11 mouse cellular contexts compared by ENCODE assay signal in the genomic region with DNA sequence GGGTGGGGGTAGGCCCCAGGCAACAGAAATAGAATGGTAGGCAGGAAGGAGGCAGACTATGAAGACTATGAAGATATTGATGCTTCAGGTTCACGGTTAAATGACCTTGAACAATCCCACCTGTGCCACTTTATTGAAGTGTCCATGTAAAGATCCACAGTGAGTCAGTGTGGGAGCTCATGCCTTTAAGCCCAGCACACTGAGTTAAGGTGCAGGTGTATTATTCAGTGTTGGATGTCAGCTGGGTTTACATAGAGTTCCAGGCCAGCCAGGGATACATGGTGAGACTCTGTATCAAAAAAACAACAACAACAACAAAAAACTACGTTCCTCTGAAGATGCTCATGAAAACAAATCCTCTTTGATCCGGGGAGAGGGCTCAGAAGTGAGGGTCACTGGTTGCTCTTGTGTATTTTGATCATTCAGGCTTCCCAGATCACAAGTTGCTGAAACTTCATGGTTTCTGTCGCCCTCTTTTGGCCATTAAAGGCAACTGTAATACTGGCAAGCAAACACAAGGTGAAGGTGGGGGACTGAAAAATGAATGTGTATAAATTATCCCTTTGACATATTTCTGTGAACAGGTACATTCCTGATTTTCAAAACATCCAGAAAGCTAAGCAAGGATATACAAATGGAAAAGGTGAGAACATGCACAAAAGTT. TPM values are rescaled to one million over a fixed set of nuclear protein-coding genes. Genes with fewer than 3 reads are reported as not detected.
DNase-seq lines count a peak whose midpoint lies in the region; ATAC-seq and TF ChIP-seq lines count a peak whose summit lies in the region.
"Had no signal": no experiment of that assay in that cellular context is flagged by ENCODE, and none has a peak within 500 bp of the region (broad histone marks: within the 10 kb centered on the region; RNA-seq: fewer than 3 reads in every experiment).

No protein-coding gene starts in this region.

- 24% methylated on average over 4 of the region's 4 CpGs for WGBS in forebrain, postnatal 0 days
- 16% methylated on average over 4 of the region's 4 CpGs for WGBS in large intestine, adult 2 months

- H3K4me3 ChIP-seq in gastrocnemius, adult 2 months = no peak overlapping the region
- H3K4me3 ChIP-seq in forebrain, postnatal 0 days (ENCODE audit: low read depth, low read length) = no peak overlapping the region
- H3K4me3 ChIP-seq: stomach, embryonic 15.5 days had no signal

- peak; percentile 81 for TF ChIP-seq CTCF in gastrocnemius, adult 2 months (IDR thresholded peaks at IDR 0.05)
- peak; percentile 69; the same call in 1 of the 2 replicates for TF ChIP-seq CTCF in brain, embryonic 14.5 days (IDR thresholded peaks at IDR 0.05; ENCODE audit: borderline replicate concordance, extremely low read depth, insufficient read depth, insufficient read length)
- TF ChIP-seq CTCF in forebrain, postnatal 0 days (IDR thresholded peaks at IDR 0.05; ENCODE audit: low read depth) = peak; percentile 86

- no peak for DNase-seq in gastrocnemius, adult 2 months
- no peak for DNase-seq in gastrocnemius, postnatal 4 days (ENCODE audit: low spot score in 2 of 2)
- peak; percentile 34 to 46 for DNase-seq in B cell, adult 2 months
- DNase-seq in brain, embryonic 14.5 days (ENCODE audit: low read depth) = peak; percentile 83
- DNase-seq in forebrain, postnatal 0 days = peak; percentile 71
- peak; percentile 11 for DNase-seq in large intestine, adult 2 months (ENCODE audit: low read depth, low spot score)
- no peak for DNase-seq in urinary bladder, postnatal 4 days (ENCODE audit: low spot score in 2 of 2)

- no peak overlapping the region for H3K9ac ChIP-seq in forebrain, postnatal 0 days
- H3K9ac ChIP-seq: stomach, embryonic 15.5 days had no signal

- H3K4me2 ChIP-seq in forebrain, postnatal 0 days (ENCODE audit: low read depth) = no peak overlapping the region
- H3K4me2 ChIP-seq: stomach, embryonic 15.5 days had no signal

- no peaks in the 10 kb centered on the region for H3K36me3 ChIP-seq in forebrain, postnatal 0 days (ENCODE audit: insufficient read depth)
- H3K36me3 ChIP-seq: stomach, embryonic 15.5 days had no signal

- H3K27me3 ChIP-seq in forebrain, postnatal 0 days (ENCODE audit: insufficient read depth, low read length) = no peaks in the 10 kb centered on the region
- H3K27me3 ChIP-seq: stomach, embryonic 15.5 days had no signal

- H3K9me3 ChIP-seq in forebrain, postnatal 0 days (ENCODE audit: low read length) = no peaks in the 10 kb centered on the region
- H3K9me3 ChIP-seq: stomach, embryonic 15.5 days had no signal

- no peak for TF ChIP-seq POLR2A in brain, embryonic 14.5 days (IDR thresholded peaks at IDR 0.05; ENCODE audit: borderline replicate concordance, extremely low read depth, insufficient read depth, insufficient read length, poor library complexity, severe bottlenecking)

- no peaks in the 10 kb centered on the region for H3K4me1 ChIP-seq in forebrain, postnatal 0 days (ENCODE audit: insufficient read depth)
- H3K4me1 ChIP-seq: stomach, embryonic 15.5 days had no signal

- H3K27ac ChIP-seq in gastrocnemius, adult 2 months = no peak overlapping the region
- no peak overlapping the region for H3K27ac ChIP-seq in forebrain, postnatal 0 days (ENCODE audit: low read depth, low read length)
- H3K27ac ChIP-seq: stomach, embryonic 15.5 days had no signal

- intact Hi-C loops in gastrocnemius, adult 2 months (cut with DNase I) = loop anchor here (5.0 kb wide), 2 partner anchors 61 to 111 kb away; no protein-coding TSS in a partner anchor

- peak; percentile 65 for ATAC-seq in forebrain, postnatal 0 days
- peak; percentile 61; the same call in 1 of the 2 replicates for ATAC-seq in monocyte, adult 5-6 weeks (replicated peaks; ENCODE audit: insufficient number of reproducible peaks, low FRiP score, low TSS enrichment, poor library complexity, severe bottlenecking)

RNA-seq across cellular contexts. Expression of a gene that starts 43.9 kb away (rescaled TPM):
- total RNA-seq in gastrocnemius, adult 2 months (2021) = not detected
- not detected for total RNA-seq in gastrocnemius, postnatal 4 days (2021)
- not detected in 2 replicates for polyA plus RNA-seq in brain, embryonic 14.5 days (2012; rRNA removed)
- total RNA-seq in forebrain, postnatal 0 days (2014; rRNA removed) = not detected in 2 replicates
- polyA plus RNA-seq in forebrain, postnatal 0 days (2015; fragmentation: Nextera tagmentation; extraction: Ambion mirVana) = not detected in 2 replicates
- polyA plus RNA-seq in large intestine, adult 2 months (2012; rRNA removed) = not detected in 2 replicates
- total RNA-seq in monocyte, adult 5-6 weeks (2017) = not detected in 3 replicates
- total RNA-seq: adrenal gland, adult 18-20 months; left cerebral cortex, postnatal 10 days had no signal
- polyA plus RNA-seq: stomach, embryonic 15.5 days had no signal

RNA-seq across cellular contexts. Expression of a gene that starts 50.0 kb away (rescaled TPM):
- not detected for total RNA-seq in gastrocnemius, adult 2 months (2021)
- not detected for total RNA-seq in gastrocnemius, postnatal 4 days (2021)
- polyA plus RNA-seq in brain, embryonic 14.5 days (2012; rRNA removed) = not detected in 2 replicates
- total RNA-seq in forebrain, postnatal 0 days (2014; rRNA removed) = not detected in 2 replicates
- not detected in 2 replicates for polyA plus RNA-seq in forebrain, postnatal 0 days (2015; fragmentation: Nextera tagmentation; extraction: Ambion mirVana)
- polyA plus RNA-seq in large intestine, adult 2 months (2012; rRNA removed) = not detected in 2 replicates
- total RNA-seq in monocyte, adult 5-6 weeks (2017) = not detected in 3 replicates
- total RNA-seq: adrenal gland, adult 18-20 months; left cerebral cortex, postnatal 10 days had no signal
- polyA plus RNA-seq: stomach, embryonic 15.5 days had no signal

Comparison
In these comparisons a context has a peak if more than half of its experiments do, and no peak if none do; other contexts are left out.
1. DNase-seq: peak in B cell, adult 2 months (2 of 2), brain, embryonic 14.5 days (single experiment), forebrain, postnatal 0 days (single experiment) and large intestine, adult 2 months (single experiment); none in gastrocnemius, adult 2 months (single experiment), gastrocnemius, postnatal 4 days (0 of 2) and urinary bladder, postnatal 4 days (0 of 2).
2. Peak in every context shown above with its lines, with median percentiles within 50 percentile points of each other: CTCF ChIP-seq.